Mouse (Mus musculus) hindbrain, embryonic 11.5 days (tissue): ENCODE data around the gene Lpcat2b. TPM values are rescaled to one million over a fixed set of nuclear protein-coding genes. Genes with fewer than 3 reads are reported as not detected.
A peak's percentile ranks its signal among the peaks of the same experiment; 100 is the strongest.
"Not testable (repeated sequence)": the region's sequence is repeated elsewhere in the genome, so short reads cannot be mapped to it uniquely, and the experiment has no call there.

Experiments
- ATAC-seq: fragments of 200-750 bp; cut with Nextera tagmentation; 2 replicates; pipeline ENCODE4 v1.8.0; 2017; ENCODE audit warnings: mild to moderate bottlenecking, moderate TSS enrichment, moderate library complexity; ENCODE audit not compliant: low FRiP score
- DNase-seq: peaks from one replicate; pipeline ENCODE4 v3.0.0-alpha.2; 2015; ENCODE audit warnings: low spot score
- H3K27ac ChIP-seq: fragments of 300-500 bp; sonication (generic); 2 replicates; pipeline ENCODE4 v1.5.1; 2014; ENCODE audit warnings: mild to moderate bottlenecking, low read depth, low read length
- H3K27me3 ChIP-seq: fragments of 300-500 bp; sonication (generic); 2 replicates; pipeline ENCODE4 v1.6.1; 2014; ENCODE audit warnings: mild to moderate bottlenecking, low read length, moderate library complexity, mixed read lengths; ENCODE audit not compliant: control insufficient read depth, insufficient read depth
- H3K36me3 ChIP-seq: fragments of 300-500 bp; sonication (generic); 2 replicates; pipeline ENCODE4 v1.6.1; 2014; ENCODE audit warnings: mild to moderate bottlenecking, low read length, moderate library complexity, mixed read lengths; ENCODE audit not compliant: control insufficient read depth, insufficient read depth
- H3K4me1 ChIP-seq: fragments of 300-500 bp; sonication (generic); replicated peaks from 2 replicates; pipeline ENCODE4 v1.6.1; 2014; ENCODE audit warnings: low read length, mixed read lengths; ENCODE audit not compliant: control insufficient read depth, insufficient read depth
- H3K4me2 ChIP-seq: fragments of 300-500 bp; sonication (generic); replicated peaks from 2 replicates; pipeline ENCODE4 v1.6.1; 2014; ENCODE audit warnings: mild to moderate bottlenecking, low read depth, low read length
- H3K4me3 ChIP-seq: fragments of 300-500 bp; sonication (generic); 2 replicates; pipeline ENCODE4 v1.5.1; 2014; ENCODE audit warnings: low read depth, low read length
- H3K9ac ChIP-seq: fragments of 300-500 bp; sonication (generic); 2 replicates; pipeline ENCODE4 v1.6.1; 2014; ENCODE audit warnings: low read depth, low read length
- H3K9me3 ChIP-seq: fragments of 300-500 bp; sonication (generic); 2 replicates; pipeline ENCODE4 v1.6.1; 2016; ENCODE audit warnings: low read length; ENCODE audit not compliant: control insufficient read depth
- WGBS: fragments of 180-500 bp; shearing (Covaris S2); extraction: QIAGEN DNeasy Blood & Tissue Kit; methylation state at CpG from one replicate; pipeline ENCODE4 v1.1.7; 2014; 5-methylcytosine and 5-hydroxymethylcytosine counted together
- polyA plus RNA-seq: library from polyadenylated mRNA; unstranded; fragments of >200 nt; fragmentation: Nextera tagmentation; extraction: Ambion mirVana; gene quantifications from 2 replicates; pipeline ENCODE4 v1.2.1, GENCODE M21; 2014

Lpcat2b gene
- not detected in 2 replicates for polyA plus RNA-seq

DNA sequence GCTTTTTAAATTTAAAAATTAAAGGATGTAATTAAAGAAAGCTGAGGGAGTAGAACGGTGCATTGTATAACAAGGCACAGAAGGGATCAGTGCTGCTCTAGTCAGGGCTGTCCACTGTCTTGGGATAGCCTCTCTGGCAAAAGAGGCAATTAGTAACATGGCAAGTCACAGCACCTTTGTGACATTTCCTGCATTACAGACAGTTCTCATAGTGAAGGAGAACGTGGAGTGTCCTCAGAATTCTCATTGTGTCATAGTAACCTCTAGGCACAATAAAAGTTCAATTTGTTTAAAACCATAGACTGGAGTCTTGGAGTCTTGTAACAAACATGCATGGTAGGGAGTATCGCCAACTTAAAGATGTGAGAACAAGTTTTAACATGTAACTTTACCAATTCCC, at the start of gene Lpcat2b:
TSS of gene Lpcat2b (plus strand) at position 301 of the 400 bp plus-strand sequence.
- no peak for DNase-seq
- no peak within 1 kb of the TSS for H3K4me3 ChIP-seq
- H3K36me3 ChIP-seq = no peaks in the 10 kb centered on the region
- no peak within 1 kb of the TSS for H3K27ac ChIP-seq
- no peaks in the 10 kb centered on the region for H3K27me3 ChIP-seq
- H3K4me2 ChIP-seq = no peak within 1 kb of the TSS
- no peak within 1 kb of the TSS for H3K9ac ChIP-seq
- no peaks in the 10 kb centered on the region for H3K4me1 ChIP-seq
- H3K9me3 ChIP-seq = no peaks in the 10 kb centered on the region
- WGBS = 80% methylated on average over 3 of the region's 3 CpGs
- no peak for ATAC-seq

DNA sequence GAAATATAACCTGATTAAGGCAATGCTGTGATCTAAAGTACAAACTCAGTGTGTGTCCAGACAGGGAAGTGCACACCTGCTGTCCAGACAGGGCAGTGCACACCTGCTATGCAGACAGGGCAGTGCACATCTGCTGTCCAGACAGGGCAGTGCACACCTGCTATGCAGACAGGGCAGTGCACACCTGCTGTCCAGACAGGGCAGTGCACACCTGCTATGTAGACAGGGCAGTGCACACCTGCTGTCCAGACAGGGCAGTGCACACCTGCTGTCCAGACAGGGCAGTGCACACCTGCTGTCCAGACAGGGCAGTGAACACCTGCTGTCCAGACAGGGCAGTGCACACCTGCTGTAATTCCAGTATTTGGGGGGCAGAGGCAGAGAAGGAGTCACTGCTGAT, 44.9 kb upstream of the Lpcat2b start:
- not testable (repeated sequence) for H3K36me3 ChIP-seq, H3K27ac ChIP-seq, ATAC-seq, H3K4me1 ChIP-seq, H3K4me3 ChIP-seq, H3K9me3 ChIP-seq, H3K9ac ChIP-seq, DNase-seq, H3K27me3 ChIP-seq, H3K4me2 ChIP-seq

DNA sequence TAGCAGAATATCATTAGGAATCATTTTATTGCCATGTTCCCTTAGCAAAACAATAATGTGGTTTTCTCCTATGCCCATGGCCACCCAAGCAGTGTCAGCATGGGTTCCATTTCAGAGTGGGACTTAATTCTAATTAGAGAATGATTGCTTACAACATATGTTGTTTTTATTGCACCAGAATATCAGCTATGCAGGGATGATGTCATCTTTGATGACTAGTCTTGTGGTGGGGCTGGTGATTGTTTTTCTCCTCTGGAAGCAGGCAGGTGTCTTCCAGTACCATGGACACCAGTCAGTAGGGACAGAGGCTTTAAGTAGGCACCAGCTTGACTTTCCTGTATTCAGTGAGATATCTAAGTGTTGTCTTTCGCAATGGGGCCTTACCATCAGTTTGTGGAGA, 43.6 kb upstream of the Lpcat2b start:
- no peak for ATAC-seq

DNA sequence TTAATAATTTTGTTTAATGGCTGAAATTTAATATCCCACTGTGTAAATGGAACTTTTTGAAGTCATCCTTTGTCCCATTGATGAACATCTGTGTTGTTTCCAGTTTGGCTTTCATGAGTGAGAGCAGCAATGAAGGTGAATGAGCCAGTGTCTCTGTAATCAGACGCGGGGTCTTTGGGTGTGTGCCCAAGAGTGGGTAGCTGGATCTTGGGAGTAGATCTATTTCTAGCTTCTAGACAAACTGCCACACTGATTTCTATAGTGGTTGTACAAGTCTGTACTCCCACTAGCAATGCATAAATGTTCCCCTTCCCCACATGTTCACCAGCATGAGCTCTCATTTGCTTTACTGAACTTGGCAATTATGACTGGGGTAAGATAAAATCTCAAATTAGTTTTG, 42.0 kb upstream of the Lpcat2b start:
- H3K36me3 ChIP-seq = no peaks in the 10 kb centered on the region
- no peak for DNase-seq
- WGBS = 98% methylated on average over 2 of the region's 2 CpGs

More for the DNA sequence above, 43.6 kb upstream of the Lpcat2b start:
- no peaks in the 10 kb centered on the region for H3K9me3 ChIP-seq
- H3K4me1 ChIP-seq = no peaks in the 10 kb centered on the region
- no peak overlapping the region for H3K9ac ChIP-seq
- H3K27me3 ChIP-seq = no peaks in the 10 kb centered on the region
- no peak overlapping the region for H3K4me2 ChIP-seq
- 86% methylated on average over 1 of the region's 1 CpGs for WGBS
- H3K36me3 ChIP-seq = no peaks in the 10 kb centered on the region
- H3K27ac ChIP-seq = no peak overlapping the region
- H3K4me3 ChIP-seq = no peak overlapping the region
- no peak for DNase-seq

GRCm38 (mm10) chr5:107394437-107394836, 36.9 kb upstream of the Lpcat2b start:
- DNase-seq (no peak), ATAC-seq (no peak)
- no peak overlapping the region for H3K4me3 ChIP-seq
- H3K4me2 ChIP-seq = no peak overlapping the region
- no peaks in the 10 kb centered on the region for H3K36me3 ChIP-seq
- H3K27me3 ChIP-seq = no peaks in the 10 kb centered on the region
- no peaks in the 10 kb centered on the region for H3K4me1 ChIP-seq
- no peak overlapping the region for H3K27ac ChIP-seq
- H3K9ac ChIP-seq = no peak overlapping the region
- 75% methylated on average over 2 of the region's 2 CpGs for WGBS
- no peaks in the 10 kb centered on the region for H3K9me3 ChIP-seq

More for the DNA sequence above, 42.0 kb upstream of the Lpcat2b start:
- Histone ChIP-seq H3K9ac (no peak overlapping the region), H3K4me2 (no peak overlapping the region), H3K9me3 (no peaks in the 10 kb centered on the region), H3K27ac (no peak overlapping the region), H3K27me3 (no peaks in the 10 kb centered on the region), H3K4me1 (no peaks in the 10 kb centered on the region), H3K4me3 (no peak overlapping the region)
- no peak for ATAC-seq

DNA sequence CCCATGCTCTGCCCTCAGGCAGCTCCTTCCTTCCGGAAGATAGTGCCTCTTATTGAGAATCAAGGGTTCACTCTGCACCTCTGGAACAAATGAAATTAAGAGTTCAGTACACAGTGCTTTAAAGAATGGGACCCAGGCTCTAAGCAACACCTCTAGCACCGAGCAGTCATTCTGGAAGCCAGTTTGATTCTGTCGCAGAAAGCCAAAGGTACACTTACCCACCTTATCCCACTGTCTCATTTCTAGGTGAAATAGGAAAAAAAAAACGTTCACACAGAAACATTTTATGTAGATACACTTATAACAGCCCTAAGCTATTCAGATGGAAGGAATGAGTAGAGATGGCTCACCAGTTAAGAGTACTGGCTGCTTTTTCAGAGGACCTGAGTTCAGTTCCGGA, 28.9 kb upstream of the Lpcat2b start, which contains the start of gene Ephx4:
TSS of gene Ephx4 (plus strand) at position 301 of the 400 bp plus-strand sequence.
- no peak within 1 kb of the TSS for H3K27ac ChIP-seq
- 22% methylated on average over 5 of the region's 5 CpGs for WGBS

DNA sequence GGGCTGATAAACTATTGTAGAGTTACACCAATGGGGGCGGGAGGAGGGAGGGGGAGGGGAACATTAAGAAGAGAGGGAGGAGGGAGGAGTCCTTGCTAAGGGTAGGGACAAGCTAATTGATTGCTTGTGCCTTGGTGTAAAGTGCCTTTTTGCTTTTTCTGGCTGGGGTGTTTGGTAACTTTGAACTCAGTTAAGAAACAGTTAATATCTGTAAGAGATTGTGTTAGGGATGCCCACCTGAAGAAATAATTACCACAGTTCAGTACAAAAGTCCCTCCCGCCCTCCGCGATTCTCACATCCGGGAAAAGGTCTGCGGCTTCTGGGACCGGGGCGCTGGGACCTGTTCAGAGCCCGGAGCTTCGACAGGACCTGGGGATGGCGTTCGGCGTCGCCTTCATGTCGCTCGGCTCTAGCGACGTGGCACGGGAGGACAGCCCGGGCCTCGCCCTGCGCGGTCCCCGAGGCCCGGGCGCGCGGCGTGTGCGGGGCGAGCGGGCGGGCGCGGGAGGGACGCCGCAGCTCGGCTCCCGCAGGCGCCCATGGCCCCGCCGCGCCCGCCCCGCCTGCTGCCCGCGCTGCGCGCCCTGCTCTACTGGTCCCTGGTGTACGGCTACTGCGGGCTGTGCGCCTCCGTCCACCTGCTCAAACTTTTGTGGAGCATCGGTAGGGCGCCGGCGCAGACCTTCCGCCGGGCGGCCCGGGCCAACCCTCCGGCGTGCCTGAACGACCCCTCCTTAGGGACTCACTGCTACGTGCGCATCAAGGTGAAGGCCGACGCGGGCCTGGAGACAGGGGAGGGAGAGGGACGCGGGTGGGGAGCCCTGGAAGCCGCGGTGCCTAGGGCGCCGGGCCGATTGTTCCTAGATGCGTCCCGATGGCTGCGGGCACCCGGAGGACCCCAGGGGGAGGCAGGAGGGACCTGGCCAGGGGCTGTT, 28.1 kb upstream of the Lpcat2b start:
- H3K27me3 ChIP-seq = peaks cover 6% of the 10 kb centered on the region; the same call in 1 of the 2 replicates
- 0 out of 2 replicates have a peak, but pooled peaks cover 2% of the 10 kb centered on the region for H3K4me1 ChIP-seq
- no peaks in the 10 kb centered on the region for H3K9me3 ChIP-seq
- H3K36me3 ChIP-seq = no peaks in the 10 kb centered on the region
- H3K4me3 ChIP-seq = peak overlapping the region; percentile 65
- H3K27ac ChIP-seq = no peak overlapping the region
- ATAC-seq = peak; percentile 85
- H3K9ac ChIP-seq = peak overlapping the region; percentile 54
- peak overlapping the region; percentile 95 for H3K4me2 ChIP-seq
- peak; percentile 65 for DNase-seq
- WGBS = under 1% methylated on average over 72 of the region's 80 CpGs

More for the DNA sequence above, 28.9 kb upstream of the Lpcat2b start, which contains the start of gene Ephx4:
- no peak for ATAC-seq
- no peaks in the 10 kb centered on the region for H3K9me3 ChIP-seq
- H3K4me3 ChIP-seq = peak within 1 kb of the TSS; percentile 65
- peak within 1 kb of the TSS; percentile 95 for H3K4me2 ChIP-seq
- peak within 1 kb of the TSS; percentile 54 for H3K9ac ChIP-seq
- DNase-seq = no peak
- H3K36me3 ChIP-seq = no peaks in the 10 kb centered on the region
- 0 out of 2 replicates have a peak, but pooled peaks cover 2% of the 10 kb centered on the region for H3K4me1 ChIP-seq
- H3K27me3 ChIP-seq = peaks cover 6% of the 10 kb centered on the region; the same call in 1 of the 2 replicates

GRCm38 (mm10) chr5:107403947-107404684, 27.2 kb upstream of the Lpcat2b start:
- Histone ChIP-seq H3K4me3 (peak overlapping the region; percentile 65), H3K4me2 (peak overlapping the region; percentile 95), H3K4me1 (0 out of 2 replicates have a peak, but pooled peaks cover 2% of the 10 kb centered on the region), H3K9me3 (no peaks in the 10 kb centered on the region), H3K9ac (peak overlapping the region; percentile 54), H3K27me3 (peaks cover 6% of the 10 kb centered on the region; the same call in 1 of the 2 replicates), H3K36me3 (no peaks in the 10 kb centered on the region), H3K27ac (no peak overlapping the region)
- ATAC-seq (no peak), DNase-seq (peak; percentile 3)
- 34% methylated on average over 12 of the region's 12 CpGs for WGBS
